Mouse (Mus musculus) megakaryocyte, adult 5-6 weeks (primary cell): Measurements from ENCODE around the gene Ephb2. TPM values are rescaled to one million over a fixed set of nuclear protein-coding genes. Genes with fewer than 3 reads are reported as not detected.
A peak's percentile ranks its signal among the peaks of the same experiment; 100 is the strongest.

Experiments used
- ATAC-seq: 2 replicates; pipeline ENCODE4 v1.8.0; 2016; ENCODE audit warnings: mild to moderate bottlenecking, inconsistent platforms; ENCODE audit not compliant: poor library complexity, severe bottlenecking
- total RNA-seq, 2 experiments: library from RNA; stranded (forward) in 1 of 2; stranded (reverse) in 1 of 2; fragments of 153-499, 151-499 nt in 1 of 2; fragments of 221-1000, 200-1000 nt in 1 of 2; gene quantifications; 2 replicates each; pipeline versions ENCODE4 v1.2.3 to v1.2.4; 2015 to 2017

Ephb2 gene
- total RNA-seq, 2 experiments from 2014 or later, result 1.1 to 1.2 TPM

DNA sequence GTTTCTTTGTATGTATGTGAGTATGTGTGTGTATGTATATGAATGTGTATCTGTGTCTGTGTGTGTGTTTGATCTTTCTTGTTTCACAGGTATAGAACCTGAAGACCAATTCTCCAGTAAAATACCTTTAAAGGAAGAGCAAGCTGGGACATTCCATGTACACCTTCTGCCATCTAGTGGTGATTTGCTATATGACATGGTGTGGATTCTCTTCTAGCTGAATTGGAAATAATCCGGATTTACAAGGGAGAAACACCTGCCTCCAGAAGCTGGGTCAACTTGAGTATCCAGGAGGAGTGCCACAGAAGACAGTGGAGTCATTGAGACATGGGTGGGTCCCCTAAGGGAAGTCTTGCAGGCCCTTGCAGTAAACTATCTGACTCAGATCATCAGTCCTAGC, 214.5 kb downstream of the Ephb2 start:
- peak; percentile 66; the same call in 1 of the 2 replicates for ATAC-seq

DNA sequence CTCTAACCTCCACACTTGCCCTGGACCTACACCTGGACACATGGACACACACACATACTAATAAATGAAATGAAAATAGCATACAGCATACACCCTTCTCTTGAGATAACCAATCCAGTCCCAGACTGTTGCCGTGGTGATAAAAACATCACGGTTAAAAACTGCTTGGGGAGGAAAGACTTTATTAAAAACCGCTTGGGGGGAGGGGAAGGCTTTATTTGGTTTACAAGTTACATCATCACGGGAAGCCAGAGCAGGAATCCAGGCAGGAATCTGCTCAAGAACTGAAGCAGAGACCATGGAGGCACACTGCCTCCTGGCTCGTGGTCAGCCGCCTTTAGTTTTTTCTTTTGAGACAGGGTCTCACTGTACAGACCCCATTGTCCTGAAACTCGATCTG, 222.1 kb downstream of the Ephb2 start:
- ATAC-seq, result no peak

DNA sequence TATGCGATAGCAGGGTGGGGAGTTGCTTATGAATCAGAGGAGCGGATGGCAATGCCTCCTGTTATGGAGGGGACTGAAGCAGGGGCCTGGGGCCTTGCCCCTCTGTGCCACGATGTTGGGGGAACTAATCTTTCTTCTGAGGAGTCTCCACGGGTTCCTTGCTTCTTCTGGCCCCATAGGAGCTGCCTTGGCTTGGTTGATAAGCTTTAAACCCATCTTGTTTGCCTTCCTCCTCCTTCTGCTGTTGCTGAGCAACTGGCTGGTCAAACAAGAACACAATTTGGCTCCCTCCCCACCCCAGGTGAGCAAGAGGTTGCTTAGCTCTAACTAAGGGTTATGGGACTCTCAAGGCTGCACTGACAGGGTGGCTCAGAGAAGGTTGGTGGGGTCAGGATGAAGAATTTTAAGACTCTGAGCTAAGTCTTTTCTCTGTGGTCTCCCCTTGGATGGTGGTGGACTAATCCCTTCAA, 225.4 kb downstream of the Ephb2 start, which contains the start of gene Tex46:
Tex46 (plus strand) TSS at position 51 of the 470 bp plus-strand sequence.
- ATAC-seq, result no peak

DNA sequence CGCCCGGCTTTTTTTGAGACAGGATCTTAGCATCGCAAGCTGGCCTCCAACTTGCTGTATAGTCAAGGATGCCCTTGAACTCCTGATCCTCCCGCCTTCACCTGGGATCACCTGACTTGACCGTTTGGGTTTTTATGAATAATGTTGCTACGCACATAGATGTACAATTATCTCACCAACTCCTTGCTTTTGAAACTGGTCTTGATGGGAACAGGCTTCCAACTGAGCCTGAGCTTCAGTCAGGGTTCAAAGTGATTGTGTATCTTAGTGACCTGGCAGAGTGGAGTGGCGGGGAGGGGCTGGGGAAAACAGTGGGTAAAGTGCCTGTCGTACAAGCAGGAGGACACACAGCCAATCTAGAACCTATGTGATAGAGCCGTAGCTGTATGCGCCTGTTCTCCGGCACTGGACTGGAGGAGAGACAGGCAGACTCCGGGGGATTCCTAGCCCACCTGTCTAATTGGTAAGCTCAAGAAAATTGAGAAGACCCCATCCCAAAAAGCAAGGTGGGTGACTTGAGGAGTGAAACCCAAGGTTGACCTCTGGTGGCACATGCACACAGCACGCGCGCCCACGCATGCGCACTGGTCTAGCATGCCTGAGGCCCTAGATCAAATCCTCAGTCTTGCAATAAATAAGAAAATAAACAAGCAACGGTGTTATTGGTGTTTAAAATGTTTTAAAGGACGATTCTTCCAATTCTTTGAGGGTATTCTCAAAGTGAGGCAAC, 229.9 kb downstream of the Ephb2 start:
- no peak for ATAC-seq

DNA sequence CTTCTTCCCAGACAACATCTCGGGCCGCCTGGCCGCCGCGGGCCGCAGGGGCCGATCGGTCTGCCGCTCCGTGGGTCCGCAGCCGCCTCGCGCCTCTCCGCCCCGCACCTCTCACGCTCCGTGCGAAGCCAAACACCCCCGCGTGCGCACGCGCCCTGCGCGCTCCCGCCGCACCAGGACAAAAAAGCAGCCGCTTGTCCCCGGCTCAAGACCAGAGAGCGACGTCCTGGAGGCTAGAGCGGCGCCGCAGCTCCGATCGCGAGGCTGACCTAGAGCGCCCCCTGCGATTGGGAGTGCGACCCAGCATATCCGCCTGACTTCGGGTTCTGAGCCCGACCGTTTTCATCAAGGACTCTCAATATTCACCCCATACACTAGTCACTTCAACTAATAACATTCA, 233.2 kb downstream of the Ephb2 start, which contains the start of gene Kdm1a:
Kdm1a (minus strand) TSS at position 156 of the 400 bp plus-strand sequence.
- ATAC-seq, result peak; percentile 99

DNA sequence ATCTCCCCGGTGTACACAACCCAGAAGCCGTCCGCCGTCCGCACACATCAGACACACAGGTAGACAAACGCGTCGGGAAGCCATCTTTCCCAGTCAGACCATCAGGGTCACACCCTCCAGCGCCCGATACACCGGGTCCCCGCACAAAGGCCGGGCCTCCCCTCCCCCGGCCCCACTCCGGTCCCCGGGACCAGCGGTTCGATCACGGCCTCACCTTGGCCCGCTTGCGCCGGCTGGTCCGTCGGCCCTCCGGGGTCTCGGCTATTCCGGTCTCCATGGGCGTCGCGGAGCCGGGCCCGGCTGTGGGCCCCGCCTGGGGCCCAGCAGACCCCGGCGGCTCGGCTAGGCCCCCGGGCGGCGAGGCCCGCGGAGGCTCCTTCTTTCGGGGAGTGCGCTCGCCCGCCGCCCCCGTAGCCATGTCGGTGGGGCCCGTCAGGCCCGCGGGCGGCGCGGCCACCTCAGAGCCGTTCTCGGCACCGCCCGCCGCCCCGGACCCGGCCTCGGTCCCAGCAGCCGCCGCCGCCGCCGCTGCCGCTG, 233.7 kb downstream of the Ephb2 start:
- ATAC-seq, result no peak

DNA sequence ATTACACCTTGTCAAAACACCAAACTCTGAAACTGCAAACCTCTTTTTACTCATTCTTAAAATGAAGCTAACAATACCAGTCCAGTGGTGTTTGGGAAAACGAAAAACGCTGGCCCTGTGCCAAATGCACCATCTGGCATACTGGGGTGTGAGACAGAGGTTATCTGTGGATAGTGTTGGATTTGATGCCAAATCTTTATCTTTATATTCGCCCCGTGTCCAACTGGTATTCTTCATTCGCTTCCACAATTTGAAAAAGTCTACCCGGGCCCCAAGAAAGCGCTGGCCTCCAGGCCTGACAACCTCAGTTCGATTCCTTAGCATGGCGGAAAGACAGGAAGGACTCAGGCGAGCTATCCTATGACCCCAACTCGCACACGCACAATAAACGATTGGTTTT, 234.3 kb downstream of the Ephb2 start:
- no peak for ATAC-seq

DNA sequence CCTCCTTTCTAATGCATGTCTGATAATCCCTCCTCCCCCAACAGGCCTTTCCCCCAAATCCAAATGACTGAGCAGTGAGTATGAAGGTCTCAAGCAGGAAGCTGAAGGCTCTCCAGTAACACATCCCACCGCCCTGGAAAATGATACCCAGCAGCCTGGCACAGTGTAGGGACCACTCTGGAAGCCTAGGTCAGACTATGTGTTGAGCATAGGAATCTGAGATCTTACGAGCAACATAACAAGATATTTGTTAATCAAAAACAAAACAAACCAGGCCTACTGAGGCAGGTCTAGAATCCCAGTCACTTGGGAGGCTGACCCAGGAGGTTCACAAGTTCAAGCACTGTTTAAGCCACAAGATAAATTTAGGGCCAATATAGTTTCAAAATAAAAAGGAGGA, 235.3 kb downstream of the Ephb2 start:
- ATAC-seq, result no peak

DNA sequence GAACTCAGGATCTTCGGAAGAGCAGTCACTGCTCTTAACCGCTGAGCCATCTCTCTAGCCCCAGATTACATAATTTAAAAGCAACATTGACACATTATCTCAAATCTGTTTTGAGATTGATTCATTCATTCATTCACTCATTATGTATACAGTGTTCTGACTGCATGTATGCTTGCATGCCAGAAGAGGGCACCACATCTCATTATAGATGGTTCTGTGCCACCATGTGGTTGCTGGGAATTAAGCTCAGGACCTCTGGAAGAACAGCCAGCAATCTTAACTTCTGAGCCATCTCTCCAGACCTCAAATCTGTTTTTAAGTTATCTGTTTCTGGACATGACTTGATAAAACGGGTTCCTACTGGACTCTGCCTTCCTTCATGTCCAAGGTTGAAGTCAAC, 235.9 kb downstream of the Ephb2 start:
- ATAC-seq, result no peak

DNA sequence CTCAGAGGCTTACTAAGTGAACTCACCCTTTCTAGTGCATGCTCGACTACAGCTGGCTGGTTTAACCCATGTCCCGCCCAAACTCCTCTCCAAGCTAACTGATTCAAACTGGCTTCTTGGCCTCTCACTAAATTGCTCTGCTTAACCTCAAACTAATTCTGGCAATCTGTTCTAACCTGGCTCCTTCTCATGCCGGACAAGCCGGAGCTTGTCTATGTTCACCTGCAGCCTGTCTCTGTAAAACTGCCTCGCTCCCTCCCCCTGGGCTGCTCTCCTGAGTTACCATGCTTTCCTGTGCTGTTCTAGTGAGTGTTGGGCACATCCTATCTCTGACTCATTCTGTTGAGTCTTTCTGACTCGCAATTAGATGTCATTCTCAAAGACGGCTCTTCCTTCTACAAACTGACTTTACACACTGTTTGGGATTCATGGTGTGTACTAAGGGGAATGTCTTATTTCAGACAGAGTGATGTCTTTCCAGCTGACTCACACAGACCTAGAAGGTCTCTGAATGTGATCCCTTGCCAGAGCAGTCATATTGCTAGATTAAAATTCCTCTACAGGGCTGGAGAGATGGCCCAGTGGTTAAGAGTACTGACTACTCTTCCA, 237.4 kb downstream of the Ephb2 start:
- ATAC-seq, result no peak

Other genes with a start within 250 kb of the Ephb2 start
- 24.1 and 25.8 TPM in 2 replicates for gene Kdm1a, start 233.3 kb downstream of the Ephb2 start, total RNA-seq (2015)
- 36.6 and 48.6 TPM in 2 replicates for gene Kdm1a, start 233.3 kb downstream of the Ephb2 start, total RNA-seq (2017)
- gene Tex46, start 225.6 kb downstream of the Ephb2 start, total RNA-seq (2015), result not detected in 2 replicates
- not detected in 2 replicates for gene Tex46, start 225.6 kb downstream of the Ephb2 start, total RNA-seq (2017)
- not detected in 2 replicates for gene Lactbl1, start 213.4 kb downstream of the Ephb2 start, total RNA-seq (2015)
- 0.16 TPM in 1 of 2 replicates, not detected in the other for gene Lactbl1, start 213.4 kb downstream of the Ephb2 start, total RNA-seq (2017)
- gene C1qb, start 50.2 kb upstream of the Ephb2 start, total RNA-seq (2015), result 2.2 and 3.3 TPM in 2 replicates
- gene C1qb, start 50.2 kb upstream of the Ephb2 start, total RNA-seq (2017), result 1.9 and 2.2 TPM in 2 replicates
- 0.98 and 1.4 TPM in 2 replicates for gene C1qc, start 57.1 kb upstream of the Ephb2 start, total RNA-seq (2015)
- 0.53 and 0.62 TPM in 2 replicates for gene C1qc, start 57.1 kb upstream of the Ephb2 start, total RNA-seq (2017)
- gene C1qa, start 62.8 kb upstream of the Ephb2 start, total RNA-seq (2015), result 1.0 and 2.3 TPM in 2 replicates
- gene C1qa, start 62.8 kb upstream of the Ephb2 start, total RNA-seq (2017), result 0.29 and 1.0 TPM in 2 replicates
- gene Epha8, start 120.8 kb upstream of the Ephb2 start, total RNA-seq (2015), result 0.09 TPM in 1 of 2 replicates, not detected in the other
- 0.16 TPM in 1 of 2 replicates, not detected in the other for gene Epha8, start 120.8 kb upstream of the Ephb2 start, total RNA-seq (2017)
- 3.1 and 3.5 TPM in 2 replicates for gene Zbtb40, start 212.8 kb upstream of the Ephb2 start, total RNA-seq (2015)
- gene Zbtb40, start 212.8 kb upstream of the Ephb2 start, total RNA-seq (2017), result 5.7 and 6.6 TPM in 2 replicates